Comparison of ENCODE assay signal across 20 mouse cellular contexts in the genomic region with DNA sequence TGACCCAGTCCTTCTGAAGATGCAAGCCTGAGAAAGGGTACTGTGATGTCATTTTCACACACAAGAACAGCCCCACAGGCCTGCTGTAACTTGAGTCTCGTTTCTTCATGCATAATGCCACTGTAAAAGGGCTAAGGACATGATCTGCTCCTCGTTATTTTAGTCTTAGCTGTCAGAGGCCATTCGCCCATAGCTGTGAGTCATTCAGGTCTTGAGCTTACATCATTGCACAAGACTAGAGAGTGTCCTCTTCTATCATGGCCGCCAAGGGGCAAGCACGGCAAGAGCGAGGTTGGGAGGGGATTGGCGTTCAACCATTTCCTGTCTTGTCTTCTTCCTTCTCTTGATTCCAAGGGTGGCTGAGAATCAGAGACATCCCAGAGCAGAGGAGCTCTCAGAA.
"Had no signal": no experiment of that assay in that cellular context is flagged by ENCODE, and none has a peak within 500 bp of the region (broad histone marks: within the 10 kb centered on the region; RNA-seq: fewer than 3 reads in every experiment).

No protein-coding gene starts in this region.

- H3K4me2 ChIP-seq: limb, embryonic 12.5 days; limb, embryonic 15.5 days; liver, embryonic 11.5 days; lung, embryonic 14.5 days; neural tube, embryonic 13.5 days; stomach, embryonic 15.5 days had no signal

- H3K9me3 ChIP-seq: limb, embryonic 15.5 days; midbrain, embryonic 10.5 days; neural tube, embryonic 13.5 days; stomach, embryonic 15.5 days had no signal

- H3K36me3 ChIP-seq: limb, embryonic 12.5 days; limb, embryonic 15.5 days; midbrain, embryonic 10.5 days; neural tube, embryonic 13.5 days; stomach, embryonic 15.5 days had no signal

- H3K9ac ChIP-seq: limb, embryonic 12.5 days; limb, embryonic 15.5 days; liver, embryonic 14.5 days; liver, postnatal 0 days; lung, embryonic 14.5 days; neural tube, embryonic 13.5 days; stomach, embryonic 15.5 days had no signal

- ATAC-seq: liver, postnatal 0 days; lung, postnatal 0 days had no signal

- H3K27me3 ChIP-seq: limb, embryonic 12.5 days; limb, embryonic 15.5 days; neural tube, embryonic 13.5 days; stomach, embryonic 15.5 days had no signal

- H3K27ac ChIP-seq: limb, embryonic 12.5 days; limb, embryonic 15.5 days; liver, embryonic 14.5 days; neural tube, embryonic 13.5 days; stomach, embryonic 15.5 days had no signal

- H3K4me1 ChIP-seq: limb, embryonic 15.5 days; stomach, embryonic 15.5 days had no signal

- DNase-seq: kidney, adult 18-20 months; kidney, adult 9 months; kidney, postnatal 14 days; kidney, postnatal 4 days; liver, postnatal 0 days; lung, embryonic 14.5 days; midbrain, embryonic 14.5 days; retina, postnatal 1 day; right cerebral cortex, postnatal 25 days; spleen, adult 18-20 months; thymus, postnatal 25 days had no signal

- H3K4me3 ChIP-seq: limb, embryonic 12.5 days; limb, embryonic 15.5 days; megakaryocyte, embryonic 14.5 days; midbrain, embryonic 10.5 days; neural tube, embryonic 13.5 days; stomach, embryonic 15.5 days had no signal
